Mouse (Mus musculus): Measurements from ENCODE around the gene Fras1. TPM values are rescaled to one million over a fixed set of nuclear protein-coding genes. Genes with fewer than 3 reads are reported as not detected.

The Fras1 gene
- polyA plus RNA-seq, 1 experiment: not detected

DNA sequence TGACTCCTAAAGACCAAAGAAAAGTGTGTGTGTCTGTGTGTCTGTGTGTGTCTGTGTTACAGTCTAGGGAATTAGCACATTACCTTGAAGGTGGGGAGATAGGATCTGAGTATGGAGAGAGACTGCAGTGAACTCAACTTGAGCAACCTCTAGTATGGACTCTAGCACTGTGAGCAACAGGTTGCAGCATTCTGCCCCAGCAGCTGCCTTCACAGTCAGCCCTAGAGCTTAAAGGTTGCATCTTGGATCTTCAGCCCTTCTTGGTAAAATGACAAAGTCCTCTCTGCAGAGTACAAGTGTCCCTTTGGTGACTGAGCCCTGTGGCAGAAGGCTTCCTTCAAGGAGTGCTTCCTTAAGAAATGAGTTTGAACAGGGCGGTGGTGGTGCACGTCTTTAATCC lies 88.4 kb downstream of the Fras1 start:
- Histone ChIP-seq H3K4me1 (ENCODE audit: control insufficient read depth, insufficient read depth, low read length) (no peaks in the 10 kb centered on the region), H3K27ac (ENCODE audit: insufficient read depth, low read depth, low read length) (no peak overlapping the region), H3K4me3 (ENCODE audit: insufficient read depth, low read length) (no peak overlapping the region)
- TF ChIP-seq CTCF (IDR thresholded peaks at IDR 0.05; ENCODE audit: low read depth, low read length) (no peak), POLR2A (IDR thresholded peaks at IDR 0.05; ENCODE audit: borderline replicate concordance, low read depth, low read length) (no peak)

DNA sequence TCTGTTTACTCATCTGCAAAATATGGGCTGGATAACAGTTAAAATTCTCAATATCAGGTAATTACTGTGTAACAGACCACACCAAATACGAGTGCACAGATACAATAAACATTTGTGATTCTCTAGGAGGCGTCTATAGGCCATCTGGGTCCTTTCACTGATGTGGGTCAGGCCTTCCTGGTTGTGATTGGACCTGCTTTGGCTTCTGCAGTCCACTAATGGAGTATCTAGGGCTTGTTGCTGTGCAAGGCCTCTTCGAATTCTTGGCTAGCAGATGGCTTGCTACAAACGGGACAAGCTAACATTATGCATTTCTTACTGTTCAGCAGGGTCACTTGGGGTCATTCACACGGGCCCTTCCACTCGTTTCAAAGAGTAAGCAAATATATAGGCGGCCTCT lies 92.7 kb downstream of the Fras1 start:
- no peak for TF ChIP-seq POLR2A (IDR thresholded peaks at IDR 0.05; ENCODE audit: borderline replicate concordance, low read depth, low read length)
- TF ChIP-seq CTCF (IDR thresholded peaks at IDR 0.05; ENCODE audit: low read depth, low read length): no peak
- no peak overlapping the region for H3K27ac ChIP-seq (ENCODE audit: insufficient read depth, low read depth, low read length)
- no peak overlapping the region for H3K4me3 ChIP-seq (ENCODE audit: insufficient read depth, low read length)
- no peaks in the 10 kb centered on the region for H3K4me1 ChIP-seq (ENCODE audit: control insufficient read depth, insufficient read depth, low read length)

DNA sequence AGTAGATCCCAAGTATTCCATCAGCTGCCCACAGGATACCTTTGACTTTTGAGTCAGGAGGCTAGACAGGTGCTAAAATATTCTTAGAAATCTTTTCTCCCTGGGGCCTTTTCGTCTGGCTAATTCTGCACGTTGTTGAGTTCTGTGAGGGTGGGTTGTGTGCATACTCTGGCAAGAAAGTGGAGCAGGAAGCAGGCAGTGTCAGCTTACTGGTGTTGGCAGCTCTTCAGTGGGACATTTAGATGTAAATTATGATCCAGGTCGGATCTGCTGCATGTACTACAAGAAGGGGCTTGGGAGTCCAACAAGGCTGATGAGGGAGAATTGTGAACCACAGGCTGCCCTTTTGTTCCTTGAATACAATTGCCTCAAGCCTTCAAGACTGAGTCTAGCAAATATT lies 98.2 kb downstream of the Fras1 start:
- TF ChIP-seq CTCF (IDR thresholded peaks at IDR 0.05; ENCODE audit: low read depth, low read length): no peak
- no peak for TF ChIP-seq POLR2A (IDR thresholded peaks at IDR 0.05; ENCODE audit: borderline replicate concordance, low read depth, low read length)
- Histone ChIP-seq H3K4me1 (ENCODE audit: control insufficient read depth, insufficient read depth, low read length) (no peaks in the 10 kb centered on the region), H3K4me3 (ENCODE audit: insufficient read depth, low read length) (no peak overlapping the region), H3K27ac (ENCODE audit: insufficient read depth, low read depth, low read length) (no peak overlapping the region)

DNA sequence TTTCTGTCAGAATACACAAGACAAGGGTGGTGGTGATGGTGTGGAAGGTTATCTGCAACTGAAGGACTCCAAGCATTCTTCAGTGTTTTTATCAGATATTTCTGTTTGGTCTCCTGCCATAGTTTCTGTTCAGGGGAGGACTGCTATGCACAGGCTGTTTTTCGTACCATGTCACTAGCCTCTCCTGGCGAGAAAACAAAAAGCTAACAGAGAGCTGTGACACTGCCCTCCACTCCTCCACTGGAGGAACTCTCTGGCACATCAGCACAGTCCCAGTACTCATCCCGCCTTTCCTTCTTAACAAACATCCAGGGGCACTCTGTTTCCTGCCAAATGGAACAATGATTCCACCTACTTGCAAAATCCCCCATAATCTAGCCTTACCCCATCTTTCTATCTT lies 101.7 kb downstream of the Fras1 start:
- no peak overlapping the region for H3K4me3 ChIP-seq (ENCODE audit: insufficient read depth, low read length)
- TF ChIP-seq CTCF (IDR thresholded peaks at IDR 0.05; ENCODE audit: low read depth, low read length) (no peak), POLR2A (IDR thresholded peaks at IDR 0.05; ENCODE audit: borderline replicate concordance, low read depth, low read length) (no peak)
- no peak overlapping the region for H3K27ac ChIP-seq (ENCODE audit: insufficient read depth, low read depth, low read length)
- no peaks in the 10 kb centered on the region for H3K4me1 ChIP-seq (ENCODE audit: control insufficient read depth, insufficient read depth, low read length)

DNA sequence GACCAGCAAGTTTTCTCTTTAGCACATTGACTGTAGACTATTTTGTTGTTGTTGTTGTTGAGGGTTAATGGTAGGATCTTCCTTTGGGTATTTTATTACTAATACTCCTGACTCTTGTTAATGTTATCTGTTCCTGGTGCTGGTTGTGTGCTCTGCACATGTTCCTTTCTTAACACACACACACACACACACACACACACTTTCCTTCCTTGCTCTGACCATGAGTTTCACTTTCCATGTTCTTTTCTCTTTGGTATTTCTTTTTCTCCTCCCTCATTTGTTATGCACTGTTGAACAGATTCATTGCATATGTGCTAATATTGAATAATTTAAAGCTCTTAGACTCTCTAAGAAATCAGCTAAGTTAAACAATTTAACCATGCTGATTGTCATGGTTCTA lies 105.2 kb downstream of the Fras1 start:
- no peaks in the 10 kb centered on the region for H3K4me1 ChIP-seq (ENCODE audit: control insufficient read depth, insufficient read depth, low read length)
- H3K27ac ChIP-seq (ENCODE audit: insufficient read depth, low read depth, low read length): no peak overlapping the region

DNA sequence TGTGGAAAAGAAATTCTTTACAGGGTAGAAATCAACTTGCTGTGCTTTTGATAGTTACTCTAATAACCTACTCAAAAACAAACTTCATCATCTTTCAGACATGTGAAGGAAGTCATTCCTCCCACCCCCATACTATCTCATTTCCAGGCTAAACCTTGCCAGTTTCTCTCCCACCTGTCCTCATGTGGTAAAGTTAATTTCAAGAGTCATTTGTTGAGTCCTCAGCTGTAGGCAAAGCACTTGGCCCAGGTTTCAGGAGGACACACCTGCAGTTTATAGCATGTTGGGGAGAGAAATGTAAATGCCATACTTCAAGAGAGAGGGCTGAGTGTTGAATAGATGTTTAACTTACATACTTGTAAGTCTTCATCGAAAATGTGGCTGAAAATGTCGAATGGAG lies 107.4 kb downstream of the Fras1 start:
- Histone ChIP-seq H3K27ac (ENCODE audit: insufficient read depth, low read depth, low read length) (no peak overlapping the region), H3K4me1 (ENCODE audit: control insufficient read depth, insufficient read depth, low read length) (no peaks in the 10 kb centered on the region), H3K4me3 (ENCODE audit: insufficient read depth, low read length) (no peak overlapping the region)
- no peak for TF ChIP-seq CTCF (IDR thresholded peaks at IDR 0.05; ENCODE audit: low read depth, low read length)
- TF ChIP-seq POLR2A (IDR thresholded peaks at IDR 0.05; ENCODE audit: borderline replicate concordance, low read depth, low read length): no peak

More for the DNA sequence above, 105.2 kb downstream of the Fras1 start:
- TF ChIP-seq CTCF (IDR thresholded peaks at IDR 0.05; ENCODE audit: low read depth, low read length): no peak
- no peak for TF ChIP-seq POLR2A (IDR thresholded peaks at IDR 0.05; ENCODE audit: borderline replicate concordance, low read depth, low read length)
- no peak overlapping the region for H3K4me3 ChIP-seq (ENCODE audit: insufficient read depth, low read length)

DNA sequence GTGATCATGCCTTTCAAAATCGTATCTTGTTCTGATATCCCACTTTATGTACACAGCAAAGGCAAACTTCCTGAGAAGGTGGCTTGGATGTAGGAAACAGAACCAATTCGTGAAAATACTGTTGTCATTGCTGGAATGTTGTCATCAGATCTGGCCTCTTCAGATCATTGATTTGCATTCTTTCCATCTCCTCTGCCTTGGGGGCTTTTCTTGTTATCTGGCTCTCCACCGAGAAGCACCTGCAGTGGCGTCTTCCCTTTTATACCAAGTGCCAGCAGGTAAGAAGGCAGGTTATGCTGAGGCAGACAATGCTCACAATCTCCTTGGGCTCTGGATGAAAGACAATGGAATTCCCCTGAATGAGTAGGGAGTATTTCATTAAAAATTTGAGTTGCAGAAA lies 108.3 kb downstream of the Fras1 start:
- Histone ChIP-seq H3K27ac (ENCODE audit: insufficient read depth, low read depth, low read length) (no peak overlapping the region), H3K4me1 (ENCODE audit: control insufficient read depth, insufficient read depth, low read length) (no peaks in the 10 kb centered on the region), H3K4me3 (ENCODE audit: insufficient read depth, low read length) (no peak overlapping the region)
- no peak for TF ChIP-seq CTCF (IDR thresholded peaks at IDR 0.05; ENCODE audit: low read depth, low read length)
- TF ChIP-seq POLR2A (IDR thresholded peaks at IDR 0.05; ENCODE audit: borderline replicate concordance, low read depth, low read length): no peak

DNA sequence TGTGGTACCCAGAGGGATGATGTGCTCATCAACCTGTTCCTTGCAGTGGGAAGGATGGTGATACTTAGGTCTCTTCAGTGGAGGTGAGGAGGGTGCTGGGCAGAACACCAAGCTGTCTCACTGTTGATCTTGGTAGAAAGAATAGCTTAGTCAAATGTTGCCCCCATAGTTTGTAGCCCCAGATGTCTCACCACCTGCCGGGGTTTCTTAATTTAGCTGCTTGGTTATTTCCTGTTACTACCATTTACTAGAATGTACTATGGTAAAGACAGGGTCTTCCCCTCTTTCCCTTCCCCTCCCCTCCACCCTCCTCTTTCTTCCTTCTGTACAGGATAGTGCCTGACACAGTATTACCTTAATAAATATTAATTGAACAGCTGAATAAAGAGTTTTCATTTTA lies 118.7 kb downstream of the Fras1 start:
- Histone ChIP-seq H3K4me1 (ENCODE audit: control insufficient read depth, insufficient read depth, low read length) (no peaks in the 10 kb centered on the region), H3K27ac (ENCODE audit: insufficient read depth, low read depth, low read length) (no peak overlapping the region), H3K4me3 (ENCODE audit: insufficient read depth, low read length) (no peak overlapping the region)
- TF ChIP-seq CTCF (IDR thresholded peaks at IDR 0.05; ENCODE audit: low read depth, low read length): no peak
- no peak for TF ChIP-seq POLR2A (IDR thresholded peaks at IDR 0.05; ENCODE audit: borderline replicate concordance, low read depth, low read length)

DNA sequence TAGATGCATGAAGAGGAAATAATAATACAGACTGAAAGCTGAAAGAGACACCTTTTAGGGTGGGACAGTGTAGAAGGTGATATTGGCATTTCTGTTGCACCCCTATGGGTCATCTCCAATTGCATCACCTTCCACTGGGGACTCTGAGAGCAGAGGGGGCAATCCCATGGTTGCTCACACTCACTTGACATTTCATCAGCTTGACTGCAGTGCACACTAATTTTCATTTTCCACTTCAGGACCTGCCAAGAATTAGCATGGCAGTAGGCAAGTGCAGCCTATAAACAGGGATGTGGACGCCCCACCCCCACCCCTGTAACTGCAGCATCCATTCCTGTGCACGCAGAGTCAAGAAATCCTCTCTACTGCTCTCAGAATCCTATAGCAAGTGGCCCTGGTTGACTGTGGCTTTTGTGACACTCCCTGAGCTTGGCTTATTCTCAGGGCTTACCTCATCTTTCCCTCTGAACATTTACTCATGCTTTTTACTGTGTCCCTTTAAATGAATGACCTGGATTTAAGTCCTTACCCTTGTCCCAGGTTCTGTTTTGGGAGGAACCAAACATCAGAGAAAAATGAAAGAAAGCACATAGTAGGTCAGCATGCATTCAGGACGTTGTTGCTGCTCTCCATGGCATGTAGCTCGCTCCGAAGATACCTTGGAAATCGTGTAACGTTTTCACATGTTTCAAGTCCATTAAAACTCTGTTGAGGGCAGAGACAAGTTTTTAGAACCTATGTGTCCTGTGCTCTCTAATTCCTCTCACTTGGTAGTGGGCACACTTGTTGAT lies 120.9 kb downstream of the Fras1 start:
- no peak overlapping the region for H3K27ac ChIP-seq (ENCODE audit: insufficient read depth, low read depth, low read length)
- H3K4me3 ChIP-seq (ENCODE audit: insufficient read depth, low read length): no peak overlapping the region
- no peak for TF ChIP-seq POLR2A (IDR thresholded peaks at IDR 0.05; ENCODE audit: borderline replicate concordance, low read depth, low read length)
- TF ChIP-seq CTCF (IDR thresholded peaks at IDR 0.05; ENCODE audit: low read depth, low read length): no peak
- no peaks in the 10 kb centered on the region for H3K4me1 ChIP-seq (ENCODE audit: control insufficient read depth, insufficient read depth, low read length)

DNA sequence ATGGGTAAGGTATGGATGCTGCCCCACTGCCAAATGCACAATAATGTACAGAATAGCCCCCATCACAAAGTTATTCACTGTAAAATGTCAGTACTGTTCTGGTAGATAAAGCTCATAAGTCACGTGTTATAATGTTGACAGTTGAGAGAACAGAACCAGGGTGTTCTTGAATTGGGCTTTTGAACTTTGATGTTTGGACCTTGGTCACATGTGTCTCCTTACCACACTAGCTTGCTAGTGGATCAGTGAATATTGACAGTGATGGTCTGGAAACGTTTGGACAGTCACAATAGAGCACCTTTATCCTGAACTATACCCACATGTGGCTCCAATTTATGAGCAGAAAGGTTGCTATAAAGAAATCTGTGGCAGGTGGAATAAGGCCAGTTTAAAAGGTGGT lies 124.3 kb downstream of the Fras1 start:
- Histone ChIP-seq H3K4me1 (ENCODE audit: control insufficient read depth, insufficient read depth, low read length) (no peaks in the 10 kb centered on the region), H3K27ac (ENCODE audit: insufficient read depth, low read depth, low read length) (no peak overlapping the region), H3K4me3 (ENCODE audit: insufficient read depth, low read length) (no peak overlapping the region)
- TF ChIP-seq CTCF (IDR thresholded peaks at IDR 0.05; ENCODE audit: low read depth, low read length) (no peak), POLR2A (IDR thresholded peaks at IDR 0.05; ENCODE audit: borderline replicate concordance, low read depth, low read length) (no peak)
